Mouse (Mus musculus) forebrain, postnatal 0 days (tissue): ENCODE results near the gene Man2a2. TPM values are rescaled to one million over a fixed set of nuclear protein-coding genes. Genes with fewer than 3 reads are reported as not detected.
"Not testable (repeated sequence)": the region's sequence is repeated elsewhere in the genome, so short reads cannot be mapped to it uniquely, and the experiment has no call there.

Source experiments
- ATAC-seq: fragments of 200-750 bp; cut with Nextera tagmentation; 2 replicates; pipeline ENCODE4 v1.8.0; 2017; ENCODE audit warnings: mild to moderate bottlenecking, moderate library complexity
- DNase-seq: peaks from one replicate; pipeline ENCODE4 v3.0.0-alpha.2; 2015
- H3K27ac ChIP-seq: fragments of 300-500 bp; sonication (generic); 2 replicates; pipeline ENCODE4 v1.5.1; 2014; ENCODE audit warnings: low read depth, mild to moderate bottlenecking, antibody characterized with exemption, low read length, moderate library complexity, mixed read lengths
- H3K27me3 ChIP-seq: fragments of 300-500 bp; sonication (generic); 2 replicates; pipeline ENCODE4 v1.6.1; 2014; ENCODE audit warnings: mild to moderate bottlenecking, low read length, mixed read lengths; ENCODE audit not compliant: insufficient read depth
- H3K36me3 ChIP-seq: fragments of 300-500 bp; sonication (generic); 2 replicates; pipeline ENCODE4 v1.6.1; 2014; ENCODE audit warnings: mild to moderate bottlenecking, moderate library complexity; ENCODE audit not compliant: insufficient read depth
- H3K4me1 ChIP-seq: fragments of 300-500 bp; sonication (generic); 2 replicates; pipeline ENCODE4 v1.6.1; 2014; ENCODE audit warnings: antibody characterized with exemption; ENCODE audit not compliant: insufficient read depth
- H3K4me2 ChIP-seq: fragments of 300-500 bp; sonication (generic); 2 replicates; pipeline ENCODE4 v1.6.1; 2014; ENCODE audit warnings: low read depth, mild to moderate bottlenecking, moderate library complexity
- H3K4me3 ChIP-seq: fragments of 300-500 bp; sonication (generic); 2 replicates; pipeline ENCODE4 v1.5.1; 2014; ENCODE audit warnings: low read depth, low read length, mixed read lengths
- H3K9ac ChIP-seq: fragments of 300-500 bp; sonication (generic); 2 replicates; pipeline ENCODE4 v1.6.1; 2014; ENCODE audit warnings: mild to moderate bottlenecking
- H3K9me3 ChIP-seq: fragments of 300-500 bp; sonication (generic); 2 replicates; pipeline ENCODE4 v1.6.1; 2016; ENCODE audit warnings: low read length
- CTCF ChIP-seq: sonication (generic); IDR thresholded peaks from 2 replicates; pipeline ENCODE4 v1.5.1; 2016; ENCODE audit warnings: antibody characterized with exemption, control low read depth, low read depth
- WGBS: fragments of 180-500 bp; shearing (Covaris S2); extraction: QIAGEN DNeasy Blood & Tissue Kit; methylation state at CpG from one replicate; pipeline ENCODE4 v1.1.7; 2014; 5-methylcytosine and 5-hydroxymethylcytosine counted together
- polyA plus RNA-seq: library from polyadenylated mRNA; unstranded; fragments of >200 nt; fragmentation: Nextera tagmentation; extraction: Ambion mirVana; gene quantifications from 2 replicates; pipeline ENCODE4 v1.2.1, GENCODE M21; 2015
- total RNA-seq: library from RNA; depleted of rRNA; stranded (reverse); fragments of >200 nt; gene quantifications from 2 replicates; pipeline ENCODE4 v1.2.3, GENCODE M21; 2014

Man2a2 gene
- total and polyA plus RNA-seq, 2 experiments from 2014 or later = 12.0 to 54.8 TPM

DNA sequence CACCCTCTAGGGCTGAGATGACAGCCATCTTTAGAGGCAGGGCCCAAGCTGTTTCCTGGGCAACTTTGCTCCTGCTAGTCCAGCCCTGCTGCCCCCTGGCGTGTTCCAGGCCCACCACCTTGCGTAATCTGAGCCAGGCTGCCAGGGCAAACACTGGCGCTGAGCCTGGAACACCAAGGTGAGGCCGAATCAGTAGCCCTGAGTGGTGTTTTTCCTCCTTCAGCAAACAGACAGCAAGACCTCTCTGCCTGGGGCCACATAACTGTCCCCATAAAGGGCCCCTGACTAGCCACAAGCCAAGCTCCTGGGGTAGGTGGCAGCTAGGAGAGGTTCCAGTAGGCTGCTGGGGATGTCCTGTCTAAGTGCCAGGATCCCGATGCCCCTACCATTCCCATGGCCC is 28.9 kb upstream of the Man2a2 start:
- WGBS = 42% methylated on average over 5 of the region's 5 CpGs
- H3K27ac ChIP-seq = no peak overlapping the region
- TF ChIP-seq CTCF = 0 out of 2 replicates have a peak, but pooled peaks have one; percentile 9
- H3K9me3 ChIP-seq = no peaks in the 10 kb centered on the region
- DNase-seq (no peak), ATAC-seq (no peak)
- no peak overlapping the region for H3K9ac ChIP-seq
- H3K36me3 ChIP-seq = peaks cover 27% of the 10 kb centered on the region
- peaks cover 20% of the 10 kb centered on the region for H3K4me1 ChIP-seq
- no peak overlapping the region for H3K4me3 ChIP-seq
- peak overlapping the region; percentile 95 for H3K4me2 ChIP-seq
- no peaks in the 10 kb centered on the region for H3K27me3 ChIP-seq

GRCm38 (mm10) chr7:80398654-80399444 is 27.7 kb upstream of the Man2a2 start:
- peak; percentile 21 for TF ChIP-seq CTCF
- H3K36me3 ChIP-seq = peaks cover 35% of the 10 kb centered on the region
- no peak overlapping the region for H3K9ac ChIP-seq
- DNase-seq (no peak), ATAC-seq (no peak)
- H3K4me2 ChIP-seq = no peak overlapping the region
- H3K4me1 ChIP-seq = peaks cover 20% of the 10 kb centered on the region
- no peaks in the 10 kb centered on the region for H3K9me3 ChIP-seq
- H3K4me3 ChIP-seq = no peak overlapping the region
- WGBS = 76% methylated on average over 9 of the region's 9 CpGs
- no peaks in the 10 kb centered on the region for H3K27me3 ChIP-seq
- H3K27ac ChIP-seq = no peak overlapping the region

- no peaks in the 10 kb centered on the region for H3K9me3 ChIP-seq
- no peak overlapping the region for H3K4me2 ChIP-seq
- 84% methylated on average over 9 of the region's 9 CpGs for WGBS
- peaks cover 44% of the 10 kb centered on the region for H3K36me3 ChIP-seq
- no peak overlapping the region for H3K27ac ChIP-seq
- no peak overlapping the region for H3K9ac ChIP-seq
- no peaks in the 10 kb centered on the region for H3K27me3 ChIP-seq
- ATAC-seq (no peak), DNase-seq (no peak)
- no peak overlapping the region for H3K4me3 ChIP-seq
- peaks cover 20% of the 10 kb centered on the region for H3K4me1 ChIP-seq
- no peak for TF ChIP-seq CTCF
Measured at GRCm38 (mm10) chr7:80397986-80398385, 26.8 kb upstream of the Man2a2 start.

DNA sequence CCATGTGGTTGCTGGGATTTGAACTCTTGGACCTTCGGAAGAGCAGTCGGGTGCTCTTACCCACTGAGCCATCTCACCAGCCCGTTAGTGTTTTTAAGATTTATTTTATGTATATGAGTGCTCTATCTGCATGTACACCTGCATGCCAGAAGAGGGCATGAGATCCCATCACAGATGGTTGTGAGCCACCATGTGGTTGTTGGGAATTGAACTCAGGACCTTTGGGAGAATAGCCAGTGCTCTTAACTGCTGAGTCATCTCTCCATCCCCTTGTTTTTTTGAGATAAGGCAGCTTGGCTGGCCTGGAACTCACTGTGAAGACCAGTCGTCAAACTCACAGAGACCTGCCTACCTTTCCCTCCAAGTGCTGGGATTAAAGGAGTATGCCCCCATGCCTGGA is 25.3 kb upstream of the Man2a2 start:
- 86% methylated on average over 4 of the region's 4 CpGs for whole genome bisulfite sequencing

GRCm38 (mm10) chr7:80394600-80394999 is 23.4 kb upstream of the Man2a2 start:
- H3K36me3 ChIP-seq = peaks cover 76% of the 10 kb centered on the region

More for the DNA sequence above, 25.3 kb upstream of the Man2a2 start:
- DNase-seq, H3K9me3 ChIP-seq, H3K4me2 ChIP-seq, H3K27ac ChIP-seq, H3K27me3 ChIP-seq, H3K9ac ChIP-seq, H3K4me3 ChIP-seq, ATAC-seq: not testable (repeated sequence)
- peak; percentile 48 for TF ChIP-seq CTCF
- H3K36me3 ChIP-seq = peaks cover 59% of the 10 kb centered on the region
- H3K4me1 ChIP-seq = peaks cover 17% of the 10 kb centered on the region

DNA sequence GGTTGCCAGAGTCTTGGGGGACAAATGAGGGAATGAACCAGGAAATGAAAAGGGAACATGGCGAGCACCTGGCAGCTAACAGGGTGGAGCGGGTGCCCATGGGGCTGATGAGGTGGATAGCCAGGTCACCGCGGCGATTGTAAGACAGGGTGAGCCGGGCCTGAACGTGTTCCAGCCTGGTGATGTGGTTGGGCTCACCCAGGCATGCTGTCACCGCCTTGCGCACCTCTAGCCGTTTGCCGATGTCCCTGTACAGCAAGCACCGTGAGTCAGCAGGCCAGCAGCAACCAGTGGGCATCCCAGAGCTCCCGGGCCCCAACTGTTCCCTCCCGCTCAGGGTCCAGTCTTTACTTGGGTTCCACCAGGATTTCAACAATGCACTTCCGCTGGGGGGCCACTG is 20.9 kb upstream of the Man2a2 start:
- Histone ChIP-seq H3K27me3 (peaks cover 4% of the 10 kb centered on the region; the same call in 1 of the 2 replicates), H3K4me2 (no peak overlapping the region), H3K9me3 (no peaks in the 10 kb centered on the region), H3K9ac (no peak overlapping the region), H3K36me3 (peaks cover 67% of the 10 kb centered on the region), H3K4me3 (no peak overlapping the region), H3K4me1 (no peaks in the 10 kb centered on the region), H3K27ac (no peak overlapping the region)
- 96% methylated on average over 15 of the region's 15 CpGs for WGBS
- no peak for DNase-seq
- no peak for TF ChIP-seq CTCF
- ATAC-seq = no peak

More at GRCm38 (mm10) chr7:80394600-80394999, 23.4 kb upstream of the Man2a2 start:
- Histone ChIP-seq H3K4me1 (no peaks in the 10 kb centered on the region), H3K27me3 (no peaks in the 10 kb centered on the region), H3K9me3 (no peaks in the 10 kb centered on the region), H3K9ac (no peak overlapping the region), H3K27ac (no peak overlapping the region), H3K4me3 (no peak overlapping the region), H3K4me2 (no peak overlapping the region)
- WGBS = 91% methylated on average over 4 of the region's 4 CpGs
- DNase-seq = no peak
- no peak for TF ChIP-seq CTCF
- no peak for ATAC-seq
